Mouse (Mus musculus): ENCODE data around the gene Cdx2.

DNA sequence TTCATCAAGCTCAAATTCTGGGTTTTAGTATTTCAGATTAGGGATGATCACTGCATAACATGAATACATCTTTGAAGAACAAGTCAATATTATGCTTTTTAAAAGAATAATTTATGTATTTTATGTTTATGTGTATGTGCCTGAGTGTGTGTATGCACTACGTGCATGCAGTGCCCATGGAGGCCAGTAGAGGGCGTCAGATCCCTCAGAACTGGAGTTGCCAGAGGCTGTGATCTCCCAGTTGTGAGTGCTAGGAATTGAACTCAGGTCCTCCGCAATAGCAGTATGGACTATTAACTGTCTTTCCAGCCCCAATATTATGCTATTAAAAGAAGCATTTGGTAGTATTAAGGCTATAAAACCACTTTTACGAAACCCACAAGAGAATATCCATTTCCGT is 20.6 kb upstream of the Cdx2 start:
- TF ChIP-seq MAX (IDR thresholded peaks at IDR 0.05): no peak
- TF ChIP-seq CTCF (IDR thresholded peaks at IDR 0.05; ENCODE audit: control insufficient read depth, insufficient read depth, insufficient read length): no peak
- no peak for TF ChIP-seq CEBPB (IDR thresholded peaks at IDR 0.05; ENCODE audit: low read depth)
- TF ChIP-seq USF1 (IDR thresholded peaks at IDR 0.05; ENCODE audit: low read depth): no peak
- no peak for TF ChIP-seq MYOD1 (IDR thresholded peaks at IDR 0.05; ENCODE audit: control insufficient read depth, insufficient read length, low read depth)
- no peak for TF ChIP-seq MYOG (IDR thresholded peaks at IDR 0.05; ENCODE audit: control insufficient read depth, extremely low read depth, insufficient read length)
